In genomic region chr7:140951051-140951450, GRCm38 (mm10) we compare ENCODE assay signal across 11 mouse cellular contexts. TPM values are rescaled to one million over a fixed set of nuclear protein-coding genes. Genes with fewer than 3 reads are reported as not detected.
DNase-seq lines count a peak whose midpoint lies in the region; ATAC-seq lines count a peak whose summit lies in the region.
"Had no signal": no experiment of that assay in that cellular context is flagged by ENCODE, and none has a peak within 500 bp of the region (broad histone marks: within the 10 kb centered on the region; RNA-seq: fewer than 3 reads in every experiment).

No protein-coding gene starts in this region.

- H3K4me2 ChIP-seq in limb, embryonic 15.5 days, result peak overlapping the region; percentile 19; the same call in 1 of the 2 replicates

- no peaks in the 10 kb centered on the region for H3K27me3 ChIP-seq in limb, embryonic 15.5 days

- peaks cover 36% of the 10 kb centered on the region for H3K4me1 ChIP-seq in brown adipose tissue, adult 24 weeks (ENCODE audit: control insufficient read depth, insufficient read depth, insufficient read length, low read length)
- peaks cover 50% of the 10 kb centered on the region for H3K4me1 ChIP-seq in limb, embryonic 15.5 days

- peaks cover 44% of the 10 kb centered on the region for H3K36me3 ChIP-seq in limb, embryonic 15.5 days

- DNase-seq in embryo, embryonic 10.5 days (ENCODE audit: low spot score), result peak; percentile 17
- DNase-seq in embryo, embryonic 10 days (ENCODE audit: low spot score), result no peak
- peak; percentile 63 to 65 for DNase-seq in heart, postnatal 10 days
- no peak for DNase-seq in layer of hippocampus, adult 18-20 months (ENCODE audit: low spot score in 2 of 2)
- DNase-seq in cerebellum, postnatal 4 days (ENCODE audit: low spot score in 2 of 2), result no peak

- 0 out of 2 replicates have a peak overlapping the region, but pooled peaks have one; percentile 14 for H3K9ac ChIP-seq in limb, embryonic 15.5 days

- peak overlapping the region; percentile 93 for H3K27ac ChIP-seq in brown adipose tissue, adult 24 weeks (replicated peaks; ENCODE audit: low read depth, low read length)
- H3K27ac ChIP-seq in limb, embryonic 15.5 days, result peak overlapping the region; percentile 80

- WGBS in limb, embryonic 15.5 days, result 27% methylated on average over 8 of the region's 8 CpGs

- H3K4me3 ChIP-seq in brown adipose tissue, adult 24 weeks (ENCODE audit: insufficient read depth, low read depth, low read length), result peak overlapping the region; percentile 35
- no peak overlapping the region for H3K4me3 ChIP-seq in limb, embryonic 15.5 days

- intact Hi-C loops in heart, postnatal 10 days (cut with DNase I), result loop anchor here (5.0 kb wide), 1 partner anchor 94 kb away; the partner anchor contains the start of genes Bet1l, Gm45785 and Ric8a

- H3K9me3 ChIP-seq in limb, embryonic 15.5 days, result no peaks in the 10 kb centered on the region

- ATAC-seq in limb, embryonic 15.5 days (ENCODE audit: insufficient number of reproducible peaks, low FRiP score, low TSS enrichment, low read depth), result no peak
- ATAC-seq in megakaryocyte progenitor cell, adult 5-6 weeks (replicated peaks; ENCODE audit: poor library complexity), result no peak

RNA-seq across cellular contexts. Expression of gene Ifitm5, which starts 1.0 kb away (rescaled TPM):
- not detected in 2 replicates for polyA plus RNA-seq in brown adipose tissue, adult 24 weeks (2012; ENCODE audit: insufficient read depth, insufficient read length, missing spikeins)
- 1 to 10 TPM in 1 of 2 experiments, not detected in 1; 1.1 TPM for total RNA-seq in heart, postnatal 10 days (2021)
- polyA plus RNA-seq in limb, embryonic 15.5 days (2015; fragmentation: Nextera tagmentation; extraction: Ambion mirVana), result 46.1 and 62.9 TPM in 2 replicates
- total RNA-seq in layer of hippocampus, adult 18-20 months (2021), result not detected
- total RNA-seq in megakaryocyte progenitor cell, adult 5-6 weeks (2015), result 0.83 and 1.1 TPM in 2 replicates
- not detected in 2 replicates for total RNA-seq in megakaryocyte progenitor cell, adult 5-6 weeks (2017)

RNA-seq across cellular contexts. Expression of gene Gm45717, which starts 4.7 kb away (rescaled TPM):
- not detected in 2 replicates for polyA plus RNA-seq in brown adipose tissue, adult 24 weeks (2012; ENCODE audit: insufficient read depth, insufficient read length, missing spikeins)
- total RNA-seq in heart, postnatal 10 days (2021), result not detected
- polyA plus RNA-seq in limb, embryonic 15.5 days (2015; fragmentation: Nextera tagmentation; extraction: Ambion mirVana), result 0.47 TPM in 1 of 2 replicates, not detected in the other
- not detected for total RNA-seq in layer of hippocampus, adult 18-20 months (2021)
- total RNA-seq in megakaryocyte progenitor cell, adult 5-6 weeks (2015), result not detected in 2 replicates
- 1.1 TPM in 1 of 2 replicates, not detected in the other for total RNA-seq in megakaryocyte progenitor cell, adult 5-6 weeks (2017)
- total RNA-seq: megakaryocyte-erythroid progenitor cell, adult 5-6 weeks had no signal
- polyA plus RNA-seq: C2C12; urinary bladder, adult 2 months had no signal

RNA-seq across cellular contexts. Expression of gene Ifitm2, which starts 4.7 kb away (rescaled TPM):
- polyA plus RNA-seq in brown adipose tissue, adult 24 weeks (2012; ENCODE audit: insufficient read depth, insufficient read length, missing spikeins), result 194 and 274 TPM in 2 replicates
- total RNA-seq in heart, postnatal 10 days (2021), result 100 to 1,000 TPM; 168 to 187 TPM
- 1,488 and 1,547 TPM in 2 replicates for polyA plus RNA-seq in limb, embryonic 15.5 days (2015; fragmentation: Nextera tagmentation; extraction: Ambion mirVana)
- 10 to 100 TPM; 11.0 to 12.9 TPM for total RNA-seq in layer of hippocampus, adult 18-20 months (2021)
- total RNA-seq in megakaryocyte progenitor cell, adult 5-6 weeks (2015), result 577 and 637 TPM in 2 replicates
- 287 and 322 TPM in 2 replicates for total RNA-seq in megakaryocyte progenitor cell, adult 5-6 weeks (2017)

RNA-seq across cellular contexts. Expression of gene Pgghg, which starts 9.9 kb away (rescaled TPM):
- polyA plus RNA-seq in brown adipose tissue, adult 24 weeks (2012; ENCODE audit: insufficient read depth, insufficient read length, missing spikeins), result 7.1 and 8.7 TPM in 2 replicates
- 1 to 10 TPM; 7.7 to 8.6 TPM for total RNA-seq in heart, postnatal 10 days (2021)
- 23.1 and 24.9 TPM in 2 replicates for polyA plus RNA-seq in limb, embryonic 15.5 days (2015; fragmentation: Nextera tagmentation; extraction: Ambion mirVana)
- 1 to 10 TPM; 4.0 to 4.6 TPM for total RNA-seq in layer of hippocampus, adult 18-20 months (2021)
- total RNA-seq in megakaryocyte progenitor cell, adult 5-6 weeks (2015), result 5.1 and 7.3 TPM in 2 replicates
- 8.2 and 9.0 TPM in 2 replicates for total RNA-seq in megakaryocyte progenitor cell, adult 5-6 weeks (2017)

RNA-seq across cellular contexts. Expression of gene Ifitm1, which starts 16.0 kb away (rescaled TPM):
- not detected in 2 replicates for polyA plus RNA-seq in brown adipose tissue, adult 24 weeks (2012; ENCODE audit: insufficient read depth, insufficient read length, missing spikeins)
- total RNA-seq in heart, postnatal 10 days (2021), result 1 to 10 TPM; 2.4 to 3.8 TPM
- polyA plus RNA-seq in limb, embryonic 15.5 days (2015; fragmentation: Nextera tagmentation; extraction: Ambion mirVana), result 71.7 and 74.6 TPM in 2 replicates
- 1 to 10 TPM; 1.1 to 1.7 TPM for total RNA-seq in layer of hippocampus, adult 18-20 months (2021)
- total RNA-seq in megakaryocyte progenitor cell, adult 5-6 weeks (2015), result 57.8 and 89.8 TPM in 2 replicates
- total RNA-seq in megakaryocyte progenitor cell, adult 5-6 weeks (2017), result 33.7 and 37.5 TPM in 2 replicates

Comparison
In these comparisons a context has a peak if more than half of its experiments do, and no peak if none do; other contexts are left out.
1. DNase-seq: peak in embryo, embryonic 10.5 days (single experiment) and heart, postnatal 10 days (2 of 2); none in embryo, embryonic 10 days (single experiment), layer of hippocampus, adult 18-20 months (0 of 2) and cerebellum, postnatal 4 days (0 of 2).
2. RNA of gene Ifitm2, which starts 4.7 kb away (total RNA-seq): 287 to 637 TPM in megakaryocyte progenitor cell, adult 5-6 weeks and 168 to 187 TPM in heart, postnatal 10 days; 11.0 to 12.9 TPM in layer of hippocampus, adult 18-20 months; every median in the first group is over 10 times any median in the second.